Mouse (Mus musculus) kidney, adult 2 months (tissue): ENCODE results near the gene Map3k9. TPM values are rescaled to one million over a fixed set of nuclear protein-coding genes. Genes with fewer than 3 reads are reported as not detected.
A peak's percentile ranks its signal among the peaks of the same experiment; 100 is the strongest.

Experiments
- DNase-seq: peaks from one replicate; pipeline ENCODE4 v3.0.0; 2021
- H3K27ac ChIP-seq: fragments of 200-500 bp; 2 replicates; pipeline ENCODE4 v1.5.1; 2012; ENCODE audit warnings: low read depth, low read length, control low read depth, inconsistent platforms; ENCODE audit not compliant: insufficient read depth
- H3K27me3 ChIP-seq: fragments of 200-500 bp; replicated peaks from 2 replicates; pipeline ENCODE4 v1.6.1; 2012; ENCODE audit warnings: mild to moderate bottlenecking, moderate library complexity, low read length, inconsistent platforms; ENCODE audit not compliant: control insufficient read depth, insufficient read depth
- H3K36me3 ChIP-seq: fragments of 200-500 bp; 2 replicates; pipeline ENCODE4 v1.6.1; 2012; ENCODE audit warnings: mild to moderate bottlenecking, moderate library complexity, low read length, inconsistent platforms; ENCODE audit not compliant: control insufficient read depth, insufficient read depth
- H3K4me1 ChIP-seq: fragments of 200-500 bp; 2 replicates; pipeline ENCODE4 v1.6.1; 2011; ENCODE audit warnings: low read length; ENCODE audit not compliant: control insufficient read depth, insufficient read depth
- H3K4me3 ChIP-seq: fragments of 200-500 bp; 2 replicates; pipeline ENCODE4 v1.5.1; 2011; ENCODE audit warnings: mild to moderate bottlenecking, low read depth, low read length, control low read depth; ENCODE audit not compliant: insufficient read depth
- CTCF ChIP-seq: fragments of 200-500 bp; conservative IDR thresholded peaks from 2 replicates; pipeline ENCODE4 v1.5.1; 2011; ENCODE audit warnings: low read depth, mild to moderate bottlenecking, control low read depth, low read length, moderate library complexity, mixed read lengths; ENCODE audit not compliant: insufficient read depth, insufficient read length
- POLR2A ChIP-seq: fragments of 200-500 bp; IDR thresholded peaks from one replicate; pipeline ENCODE4 v1.6.1; 2011; ENCODE audit warnings: low read depth, low read length, control low read depth
- WGBS: fragments of 180-500 bp; shearing (Covaris S2); methylation state at CpG from one replicate; pipeline ENCODE4 v1.1.7; 2018; 5-methylcytosine and 5-hydroxymethylcytosine counted together
- polyA plus RNA-seq: library from polyadenylated mRNA; depleted of rRNA; stranded (reverse); fragments of >200 nt; gene quantifications from 2 replicates; pipeline ENCODE4 v1.2.3, GENCODE M21; 2012

Map3k9 gene
- polyA plus RNA-seq, 1 experiment, result 3.9 TPM

- DNase-seq, result peak; percentile 25
- H3K27ac ChIP-seq, result no peak overlapping the region
- 81% methylated on average over 4 of the region's 4 CpGs for WGBS
- TF ChIP-seq POLR2A, result no peak
- TF ChIP-seq CTCF, result no peak
- H3K27me3 ChIP-seq, result no peaks in the 10 kb centered on the region
- H3K4me3 ChIP-seq, result no peak overlapping the region
- H3K36me3 ChIP-seq, result no peaks in the 10 kb centered on the region
- no peaks in the 10 kb centered on the region for H3K4me1 ChIP-seq
Measured at GRCm38 (mm10) chr12:81688537-81688936, 92.4 kb downstream of the Map3k9 start.

GRCm38 (mm10) chr12:81687873-81688272 lies 93.1 kb downstream of the Map3k9 start:
- Histone ChIP-seq H3K4me1 (no peaks in the 10 kb centered on the region), H3K27ac (no peak overlapping the region), H3K27me3 (no peaks in the 10 kb centered on the region), H3K36me3 (no peaks in the 10 kb centered on the region), H3K4me3 (no peak overlapping the region)
- no peak for DNase-seq
- 85% methylated on average over 5 of the region's 5 CpGs for WGBS
- TF ChIP-seq POLR2A, result no peak
- no peak for TF ChIP-seq CTCF

- WGBS, result 66% methylated on average over 12 of the region's 12 CpGs
- Histone ChIP-seq H3K27ac (no peak overlapping the region), H3K36me3 (no peaks in the 10 kb centered on the region), H3K27me3 (no peaks in the 10 kb centered on the region), H3K4me3 (no peak overlapping the region), H3K4me1 (no peaks in the 10 kb centered on the region)
- TF ChIP-seq CTCF (no peak), POLR2A (no peak)
- no peak for DNase-seq
Measured at GRCm38 (mm10) chr12:81686406-81687117, 94.4 kb downstream of the Map3k9 start.

- 72% methylated on average over 3 of the region's 3 CpGs for WGBS
- no peaks in the 10 kb centered on the region; the same call in 1 of the 2 replicates for H3K27me3 ChIP-seq
- no peak overlapping the region for H3K4me3 ChIP-seq
- H3K36me3 ChIP-seq, result no peaks in the 10 kb centered on the region
- TF ChIP-seq CTCF (no peak), POLR2A (no peak)
- H3K27ac ChIP-seq, result no peak overlapping the region
- no peaks in the 10 kb centered on the region for H3K4me1 ChIP-seq
- DNase-seq, result no peak
Measured at GRCm38 (mm10) chr12:81685981-81686380, 95.0 kb downstream of the Map3k9 start.

- 65% methylated on average over 6 of the region's 6 CpGs for WGBS
- Histone ChIP-seq H3K4me1 (no peaks in the 10 kb centered on the region), H3K27me3 (no peaks in the 10 kb centered on the region; the same call in 1 of the 2 replicates), H3K36me3 (no peaks in the 10 kb centered on the region), H3K4me3 (no peak overlapping the region), H3K27ac (no peak overlapping the region)
- no peak for TF ChIP-seq POLR2A
- TF ChIP-seq CTCF, result no peak
- no peak for DNase-seq
Measured at GRCm38 (mm10) chr12:81684096-81684495, 96.9 kb downstream of the Map3k9 start.

- Histone ChIP-seq H3K4me3 (no peak overlapping the region), H3K4me1 (no peaks in the 10 kb centered on the region), H3K27ac (no peak overlapping the region), H3K36me3 (no peaks in the 10 kb centered on the region), H3K27me3 (no peaks in the 10 kb centered on the region; the same call in 1 of the 2 replicates)
- 71% methylated on average over 11 of the region's 11 CpGs for WGBS
- DNase-seq, result no peak
- TF ChIP-seq CTCF (no peak), POLR2A (no peak)
Measured at GRCm38 (mm10) chr12:81683395-81683794, 97.6 kb downstream of the Map3k9 start.

- Histone ChIP-seq H3K27me3 (no peaks in the 10 kb centered on the region; the same call in 1 of the 2 replicates), H3K27ac (no peak overlapping the region), H3K4me3 (no peak overlapping the region), H3K4me1 (no peaks in the 10 kb centered on the region), H3K36me3 (no peaks in the 10 kb centered on the region)
- no peak for TF ChIP-seq CTCF
- TF ChIP-seq POLR2A, result no peak
- 60% methylated on average over 7 of the region's 7 CpGs for WGBS
- no peak for DNase-seq
Measured at GRCm38 (mm10) chr12:81679807-81680529, 101.0 kb downstream of the Map3k9 start.
